Mouse (Mus musculus) heart, embryonic 10.5 days (tissue): ENCODE results near the gene Gm20708. TPM values are rescaled to one million over a fixed set of nuclear protein-coding genes. Genes with fewer than 3 reads are reported as not detected.

Source experiments
- DNase-seq: peaks from one replicate; pipeline ENCODE4 v3.0.0-alpha.2; 2017; ENCODE audit warnings: low spot score
- H3K27ac ChIP-seq: fragments of 300-500 bp; sonication (generic); 2 replicates; pipeline ENCODE4 v1.5.1; 2016; ENCODE audit warnings: mild to moderate bottlenecking
- H3K27me3 ChIP-seq: fragments of 300-500 bp; sonication (generic); 2 replicates; pipeline ENCODE4 v1.6.1; 2016; ENCODE audit warnings: mild to moderate bottlenecking; ENCODE audit not compliant: poor library complexity, insufficient read depth, severe bottlenecking
- H3K36me3 ChIP-seq: fragments of 300-500 bp; sonication (generic); 2 replicates; pipeline ENCODE4 v1.6.1; 2016; ENCODE audit warnings: mild to moderate bottlenecking, moderate library complexity
- H3K4me1 ChIP-seq: fragments of 300-500 bp; sonication (generic); 2 replicates; pipeline ENCODE4 v1.6.1; 2016; ENCODE audit warnings: mild to moderate bottlenecking
- H3K4me3 ChIP-seq: fragments of 300-500 bp; sonication (generic); 2 replicates; pipeline ENCODE4 v1.5.1; 2016; ENCODE audit warnings: mild to moderate bottlenecking, moderate library complexity
- H3K9me3 ChIP-seq: fragments of 300-500 bp; sonication (generic); 2 replicates; pipeline ENCODE4 v1.6.1; 2016; ENCODE audit warnings: mild to moderate bottlenecking, moderate library complexity
- WGBS: fragments of 180-500 bp; shearing (Covaris S2); methylation state at CpG from one replicate; pipeline ENCODE4 v1.1.7; 2016; 5-methylcytosine and 5-hydroxymethylcytosine counted together
- polyA plus RNA-seq: library from polyadenylated mRNA; unstranded; fragments of >200 nt; fragmentation: Nextera tagmentation; extraction: Ambion mirVana; gene quantifications from 2 replicates; pipeline ENCODE4 v1.2.1, GENCODE M21; 2016

The Gm20708 gene
- polyA plus RNA-seq, 1 experiment from 2014 or later, result 1.1 TPM

DNA sequence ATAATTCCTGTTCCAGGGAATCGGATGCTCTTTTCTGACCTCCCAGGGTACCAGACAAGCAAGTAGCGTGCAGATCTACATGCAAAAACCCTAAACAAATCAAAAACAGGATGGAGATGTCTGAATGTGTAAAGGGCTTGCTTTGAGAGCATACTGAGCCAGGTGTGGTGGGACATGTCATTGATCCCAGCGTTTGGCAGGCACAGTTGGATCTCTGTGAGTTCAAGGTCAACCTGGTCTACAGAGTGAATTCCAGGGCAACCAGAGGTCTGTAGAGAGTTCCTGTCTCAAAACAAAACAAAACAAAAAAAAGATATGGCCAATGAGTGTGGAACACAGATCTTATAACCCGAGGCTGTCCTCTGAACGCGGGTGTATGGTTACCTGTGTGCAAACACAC lies 13.9 kb downstream of the Gm20708 start:
- Histone ChIP-seq H3K27ac (no peak overlapping the region), H3K4me3 (no peak overlapping the region), H3K27me3 (no peaks in the 10 kb centered on the region), H3K9me3 (no peaks in the 10 kb centered on the region), H3K36me3 (peaks cover 57% of the 10 kb centered on the region), H3K4me1 (peaks cover 62% of the 10 kb centered on the region)
- whole genome bisulfite sequencing, result 89% methylated on average over 6 of the region's 6 CpGs
- DNase-seq, result no peak

DNA sequence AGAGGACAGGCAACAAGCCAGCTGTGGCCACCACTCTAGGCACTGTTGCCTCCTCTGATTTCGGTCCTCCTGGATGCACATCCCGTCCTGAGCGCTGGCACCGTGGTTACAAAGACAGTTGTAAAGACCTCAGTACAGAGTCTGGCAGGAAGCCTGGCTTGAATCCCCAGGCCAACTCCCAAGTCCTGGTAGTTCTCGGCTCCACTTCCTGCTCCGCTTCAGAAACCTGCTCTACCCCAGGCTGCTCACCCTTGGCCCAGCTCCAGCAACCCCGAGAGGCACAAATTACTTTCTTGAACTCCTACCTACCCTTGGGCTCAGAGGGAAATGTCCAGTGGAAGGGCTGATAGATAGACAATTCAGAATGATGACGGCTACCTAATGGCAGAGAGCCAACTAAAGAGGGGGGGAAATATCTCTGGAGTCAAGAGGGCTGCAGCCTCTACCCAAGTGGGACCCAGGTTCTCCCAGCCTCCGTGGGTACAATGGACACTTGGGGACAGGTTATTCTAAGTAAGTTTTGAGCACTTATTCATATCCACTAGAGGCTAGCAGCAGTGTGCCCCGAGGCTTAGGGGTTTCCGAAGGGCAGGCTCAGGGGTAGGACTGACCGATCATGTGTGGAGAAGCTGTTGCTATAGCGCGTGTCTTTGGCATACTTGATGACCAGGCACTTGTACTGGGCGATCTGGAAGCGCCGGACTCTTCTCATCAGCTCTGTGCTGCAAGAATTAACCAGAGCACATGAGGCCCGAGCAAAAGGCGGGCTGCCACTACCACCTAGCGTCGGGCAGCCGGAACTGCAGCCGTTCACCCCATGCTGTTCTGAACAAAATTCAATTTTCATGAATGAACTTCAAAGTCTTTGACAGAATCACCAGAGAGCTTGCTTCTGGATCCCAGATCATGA lies 14.8 kb downstream of the Gm20708 start:
- H3K27ac ChIP-seq, result peak overlapping the region; percentile 93

GRCm38 (mm10) chr11:117825333-117826101 lies 16.0 kb downstream of the Gm20708 start, which contains the start of the genes Afmid and Tk1:
Gene Afmid (plus strand): TSS chr11:117825924.
Gene Tk1 (minus strand): TSS chr11:117826092.
- WGBS, result under 1% methylated on average over 34 of the region's 34 CpGs
- H3K27ac ChIP-seq, result peak within 1 kb of the TSS; percentile 93
- no peaks in the 10 kb centered on the region for H3K27me3 ChIP-seq
- H3K4me1 ChIP-seq, result peaks cover 69% of the 10 kb centered on the region
- H3K9me3 ChIP-seq, result no peaks in the 10 kb centered on the region
- peak within 1 kb of the TSS; percentile 76 for H3K4me3 ChIP-seq
- DNase-seq, result peak; percentile 94
- peaks cover 36% of the 10 kb centered on the region for H3K36me3 ChIP-seq

More for the DNA sequence above, 14.8 kb downstream of the Gm20708 start:
- 23% methylated on average over 23 of the region's 23 CpGs for WGBS
- Histone ChIP-seq H3K36me3 (peaks cover 48% of the 10 kb centered on the region), H3K4me3 (peak overlapping the region; percentile 76), H3K9me3 (no peaks in the 10 kb centered on the region), H3K4me1 (peaks cover 62% of the 10 kb centered on the region), H3K27me3 (no peaks in the 10 kb centered on the region)
- peak; percentile 91 for DNase-seq

- H3K27me3 ChIP-seq, result no peaks in the 10 kb centered on the region
- H3K4me1 ChIP-seq, result peaks cover 75% of the 10 kb centered on the region
- H3K4me3 ChIP-seq, result peak overlapping the region; percentile 76
- H3K36me3 ChIP-seq, result peaks cover 29% of the 10 kb centered on the region
- no peak for DNase-seq
- peak overlapping the region; percentile 93 for H3K27ac ChIP-seq
- 14% methylated on average over 5 of the region's 5 CpGs for WGBS
- no peaks in the 10 kb centered on the region for H3K9me3 ChIP-seq
Observed at GRCm38 (mm10) chr11:117826164-117826563, 16.7 kb downstream of the Gm20708 start.

DNA sequence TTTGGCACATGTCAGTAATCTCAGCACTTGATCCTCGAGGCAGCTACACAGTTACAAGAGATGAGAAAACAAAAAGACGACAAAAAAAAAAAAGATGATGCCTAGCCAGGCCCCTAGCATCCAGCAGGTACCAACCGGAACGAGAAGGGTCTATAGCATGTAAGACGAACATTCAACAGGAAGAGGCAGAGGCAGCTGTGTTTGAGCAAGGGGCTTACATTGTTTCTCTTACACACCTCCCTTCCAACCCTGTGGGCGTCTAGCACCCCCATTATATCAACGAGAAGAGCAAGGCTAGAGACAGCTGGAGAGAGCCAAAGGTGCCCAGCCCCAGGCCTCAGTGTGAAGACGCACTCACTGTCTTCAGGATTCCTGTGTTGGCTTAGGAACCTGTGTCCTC lies 17.4 kb downstream of the Gm20708 start:
- 69% methylated on average over 8 of the region's 8 CpGs for WGBS
- H3K36me3 ChIP-seq, result peaks cover 22% of the 10 kb centered on the region
- peak overlapping the region; percentile 76; the same call in 1 of the 2 replicates for H3K4me3 ChIP-seq
- H3K4me1 ChIP-seq, result peaks cover 76% of the 10 kb centered on the region
- H3K27ac ChIP-seq, result peak overlapping the region; percentile 93
- no peaks in the 10 kb centered on the region for H3K27me3 ChIP-seq
- H3K9me3 ChIP-seq, result no peaks in the 10 kb centered on the region
- no peak for DNase-seq

DNA sequence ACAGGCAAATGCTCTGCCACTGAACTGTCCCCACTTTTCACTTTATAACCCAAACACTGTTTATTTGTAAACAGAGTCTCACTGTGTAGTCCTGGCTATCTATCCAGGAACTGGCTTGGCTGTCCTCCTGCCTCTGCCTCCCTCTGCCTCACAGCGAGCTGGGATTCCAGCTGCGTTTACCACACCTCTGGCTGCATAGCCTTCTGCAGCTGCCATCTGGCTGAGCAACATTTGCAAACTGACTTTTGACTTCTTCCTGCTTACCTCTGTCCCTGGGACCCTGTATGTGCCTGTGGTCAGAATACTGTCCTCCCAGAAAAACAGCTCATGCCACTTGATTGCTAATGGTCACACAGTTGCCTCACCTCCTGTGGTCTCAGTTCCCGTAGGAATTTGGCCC lies 17.9 kb downstream of the Gm20708 start:
- 0 out of 2 replicates have a peak overlapping the region, but pooled peaks have one; percentile 17 for H3K4me3 ChIP-seq
- H3K4me1 ChIP-seq, result peaks cover 80% of the 10 kb centered on the region
- H3K27me3 ChIP-seq, result no peaks in the 10 kb centered on the region
- H3K36me3 ChIP-seq, result peaks cover 17% of the 10 kb centered on the region
- peak overlapping the region; percentile 90 for H3K27ac ChIP-seq
- H3K9me3 ChIP-seq, result no peaks in the 10 kb centered on the region
- DNase-seq, result no peak
- 48% methylated on average over 3 of the region's 3 CpGs for WGBS

DNA sequence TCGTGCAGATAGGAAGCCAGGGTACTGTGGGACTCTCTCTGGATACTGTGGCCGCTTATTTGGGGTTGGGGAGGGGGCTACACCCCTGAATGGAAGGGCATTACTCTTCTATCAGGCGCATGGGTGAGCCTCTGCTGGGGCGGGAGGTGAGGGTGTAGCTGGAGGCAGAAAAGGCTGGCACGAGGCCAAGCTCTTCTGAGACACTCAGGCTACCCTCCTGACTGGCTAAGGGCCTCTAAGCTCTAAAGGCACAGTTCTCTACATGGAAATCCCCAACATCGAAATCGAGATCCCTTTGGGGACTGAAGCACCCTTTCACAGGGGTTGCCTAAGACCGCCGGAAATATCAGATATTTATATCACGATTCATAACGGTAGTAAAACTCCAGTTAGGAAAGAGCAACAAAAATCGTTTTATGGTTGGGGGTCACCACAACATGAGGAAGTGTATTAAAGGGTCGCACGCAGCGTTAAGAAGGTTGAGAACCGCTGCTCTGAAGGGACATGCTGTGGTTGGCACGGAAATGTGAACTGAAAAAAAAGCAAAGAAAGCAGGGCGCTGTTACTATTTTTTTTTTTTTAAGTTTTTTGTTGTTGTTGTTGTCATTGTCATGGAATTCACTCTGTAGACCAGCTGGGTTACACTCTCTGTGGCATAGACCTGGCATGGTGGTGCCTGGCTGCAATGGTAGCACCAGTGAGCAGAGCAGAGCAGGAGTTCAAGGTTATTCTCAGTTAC lies 18.9 kb downstream of the Gm20708 start:
- Histone ChIP-seq H3K4me3 (peak overlapping the region; percentile 20), H3K27ac (peak overlapping the region; percentile 90), H3K9me3 (no peaks in the 10 kb centered on the region), H3K4me1 (peaks cover 79% of the 10 kb centered on the region), H3K36me3 (peaks cover 8% of the 10 kb centered on the region), H3K27me3 (no peaks in the 10 kb centered on the region)
- 65% methylated on average over 18 of the region's 18 CpGs for WGBS
- DNase-seq, result no peak

GRCm38 (mm10) chr11:117828888-117829604 lies 19.6 kb downstream of the Gm20708 start:
- Histone ChIP-seq H3K36me3 (peaks cover under 1% of the 10 kb centered on the region), H3K27me3 (no peaks in the 10 kb centered on the region), H3K4me3 (peak overlapping the region; percentile 20), H3K27ac (peak overlapping the region; percentile 90), H3K9me3 (no peaks in the 10 kb centered on the region), H3K4me1 (peaks cover 77% of the 10 kb centered on the region)
- peak; percentile 89 for DNase-seq
- 16% methylated on average over 9 of the region's 9 CpGs for WGBS

- 69% methylated on average over 2 of the region's 2 CpGs for WGBS
- DNase-seq, result no peak
- Histone ChIP-seq H3K27ac (peak overlapping the region; percentile 90), H3K9me3 (no peaks in the 10 kb centered on the region), H3K27me3 (no peaks in the 10 kb centered on the region), H3K4me3 (no peak overlapping the region), H3K36me3 (no peaks in the 10 kb centered on the region), H3K4me1 (peaks cover 70% of the 10 kb centered on the region)
Observed at GRCm38 (mm10) chr11:117829671-117830215, 20.3 kb downstream of the Gm20708 start.

- Histone ChIP-seq H3K27ac (peak overlapping the region; percentile 90), H3K27me3 (no peaks in the 10 kb centered on the region), H3K9me3 (no peaks in the 10 kb centered on the region), H3K4me3 (no peak overlapping the region), H3K4me1 (peaks cover 65% of the 10 kb centered on the region), H3K36me3 (no peaks in the 10 kb centered on the region)
- WGBS, result 66% methylated on average over 9 of the region's 9 CpGs
- DNase-seq, result no peak
Observed at GRCm38 (mm10) chr11:117830401-117830800, 20.9 kb downstream of the Gm20708 start.

GRCm38 (mm10) chr11:117832086-117832969 lies 22.9 kb downstream of the Gm20708 start:
- Histone ChIP-seq H3K4me3 (peak overlapping the region; percentile 51), H3K4me1 (peaks cover 55% of the 10 kb centered on the region), H3K36me3 (0 out of 2 replicates have a peak, but pooled peaks cover 2% of the 10 kb centered on the region), H3K27me3 (no peaks in the 10 kb centered on the region), H3K27ac (peak overlapping the region; percentile 62), H3K9me3 (no peaks in the 10 kb centered on the region)
- DNase-seq, result peak; percentile 94
- WGBS, result 19% methylated on average over 28 of the region's 28 CpGs
